Mouse (Mus musculus): ENCODE data around the gene Pnpla1.

- TF ChIP-seq CTCF (IDR thresholded peaks at IDR 0.05; ENCODE audit: borderline replicate concordance, extremely low read depth, insufficient read depth, insufficient read length), result no peak
- TF ChIP-seq POLR2A (IDR thresholded peaks at IDR 0.05; ENCODE audit: borderline replicate concordance, extremely low read depth, insufficient read depth, insufficient read length, poor library complexity, severe bottlenecking), result no peak
Measured at GRCm38 (mm10) chr17:28924957-28925595, 66.9 kb downstream of the Pnpla1 start.

All from brain, embryonic 14.5 days (tissue).